Mouse (Mus musculus) cerebellum, adult 9-11 months (tissue): ENCODE results near the gene Ptafr.
"Not testable (repeated sequence)": the region's sequence is repeated elsewhere in the genome, so short reads cannot be mapped to it uniquely, and the experiment has no call there.

Experiments
- DNase-seq: peaks from one replicate; pipeline ENCODE4 v3.0.0; 2022

Gene Ptafr

GRCm38 (mm10) chr4:132563261-132563660 lies 606 bp upstream of the Ptafr start:
- DNase-seq = no peak

- DNase-seq = no peak
These were observed 1.4 kb downstream of the Ptafr start for GRCm38 (mm10) chr4:132565089-132565747.

- no peak for DNase-seq
These were observed 3.5 kb downstream of the Ptafr start for GRCm38 (mm10) chr4:132567361-132567779.

GRCm38 (mm10) chr4:132569115-132569514 lies 5.2 kb downstream of the Ptafr start:
- no peak for DNase-seq

GRCm38 (mm10) chr4:132571190-132571589 lies 7.3 kb downstream of the Ptafr start:
- DNase-seq = no peak

- DNase-seq = no peak
These were observed 9.5 kb downstream of the Ptafr start for GRCm38 (mm10) chr4:132573327-132573726.

GRCm38 (mm10) chr4:132574809-132575347 lies 11.0 kb downstream of the Ptafr start:
- no peak for DNase-seq

- no peak for DNase-seq
These were observed 19.9 kb downstream of the Ptafr start for GRCm38 (mm10) chr4:132583781-132584180.

- DNase-seq = no peak
These were observed 21.1 kb downstream of the Ptafr start for GRCm38 (mm10) chr4:132584975-132585374.

GRCm38 (mm10) chr4:132586282-132586681 lies 22.4 kb downstream of the Ptafr start:
- no peak for DNase-seq

- DNase-seq = no peak
These were observed 24.6 kb downstream of the Ptafr start for GRCm38 (mm10) chr4:132588512-132588911.

- DNase-seq = no peak
These were observed 26.8 kb downstream of the Ptafr start for GRCm38 (mm10) chr4:132590642-132591041.

- DNase-seq = no peak
These were observed 29.1 kb downstream of the Ptafr start for GRCm38 (mm10) chr4:132592958-132593357.

- DNase-seq = no peak
These were observed 30.3 kb downstream of the Ptafr start for GRCm38 (mm10) chr4:132594191-132594590.

GRCm38 (mm10) chr4:132598861-132599260 lies 35.0 kb downstream of the Ptafr start:
- DNase-seq = no peak

GRCm38 (mm10) chr4:132599764-132600163 lies 35.9 kb downstream of the Ptafr start:
- no peak for DNase-seq

- DNase-seq = no peak
These were observed 36.6 kb downstream of the Ptafr start for GRCm38 (mm10) chr4:132600465-132600864.

GRCm38 (mm10) chr4:132601242-132601641 lies 37.4 kb downstream of the Ptafr start:
- not testable (repeated sequence) for DNase-seq

GRCm38 (mm10) chr4:132603468-132603867 lies 39.6 kb downstream of the Ptafr start:
- no peak for DNase-seq

GRCm38 (mm10) chr4:132605816-132606215 lies 41.9 kb downstream of the Ptafr start:
- no peak for DNase-seq

- DNase-seq = no peak
These were observed 44.3 kb downstream of the Ptafr start for GRCm38 (mm10) chr4:132608147-132608546.

- no peak for DNase-seq
These were observed 46.6 kb downstream of the Ptafr start for GRCm38 (mm10) chr4:132610301-132610984.

GRCm38 (mm10) chr4:132611320-132611719 lies 47.5 kb downstream of the Ptafr start:
- no peak for DNase-seq

- no peak for DNase-seq
These were observed 54.0 kb downstream of the Ptafr start for GRCm38 (mm10) chr4:132617873-132618272.
